Mouse (Mus musculus) heart, postnatal 14 days (tissue): ENCODE data around the gene Zfp593. TPM values are rescaled to one million over a fixed set of nuclear protein-coding genes. Genes with fewer than 3 reads are reported as not detected.
A peak's percentile ranks its signal among the peaks of the same experiment; 100 is the strongest.
"Not testable (repeated sequence)": the region's sequence is repeated elsewhere in the genome, so short reads cannot be mapped to it uniquely, and the experiment has no call there.

ENCODE experiments used
- DNase-seq, 2 experiments: peaks; one replicate each; pipeline ENCODE4 v3.0.0; 2021 to 2022
- intact Hi-C: fragments of 180-260 bp; cut with DNase I; formaldehyde crosslinking; loops from one replicate; pipeline ENCODE4 v1.15.1; 2025
- long read RNA-seq, 2 experiments: library from polyadenylated mRNA; stranded (forward); transcript quantifications; one replicate each; pipeline ENCODE4 v2.0.0; 2021
- total RNA-seq, 2 experiments: library from RNA; stranded (reverse); gene quantifications; 2 replicates each; pipeline ENCODE4 v1.2.3; 2021

Gene Zfp593
- 1 to 10 TPM; 2.4 to 3.3 TPM for total RNA-seq
- long read RNA-seq, experiment 1, transcript Zfp593-201 (3 exons, 1,994 nt): major isoform, 6 of 6 reads
- long read RNA-seq, experiment 1, partial matches to known transcripts: 0 of 6 reads
- long read RNA-seq, experiment 1, other reads (novel, unspliced or antisense): 0 of 6 reads
- long read RNA-seq, experiment 2, transcript Zfp593-201 (3 exons, 1,994 nt): major isoform, 6 of 7 reads
- long read RNA-seq, experiment 2, partial matches to known transcripts: 0 of 7 reads
- long read RNA-seq, experiment 2, other reads (novel, unspliced or antisense): 1 of 7 reads

GRCm38 (mm10) chr4:134245148-134245843 lies at the start of gene Zfp593:
TSS of gene Zfp593 (minus strand) at chr4:134245592.
- peak; percentile 96 to 98 for DNase-seq
- intact Hi-C loops: no loop called here

GRCm38 (mm10) chr4:134293692-134294163 lies 48.3 kb upstream of the Zfp593 start:
- peak; percentile 43 to 49 for DNase-seq
- intact Hi-C loops: loop anchor here (2.0 to 5.0 kb wide), 4 partner anchors 31 to 256 kb away; no protein-coding TSS in a partner anchor

- intact Hi-C loops: loop anchor here (2.0 to 5.0 kb wide), 4 partner anchors 30 to 256 kb away; no protein-coding TSS in a partner anchor
- DNase-seq: peak in 1 of 2 experiments; percentile 50
Measured at GRCm38 (mm10) chr4:134293061-134293691, 47.8 kb upstream of the Zfp593 start.

GRCm38 (mm10) chr4:134292067-134292466 lies 46.7 kb upstream of the Zfp593 start:
- intact Hi-C loops: loop anchor here (2.0 to 5.0 kb wide), 4 partner anchors 29 to 255 kb away; no protein-coding TSS in a partner anchor
- DNase-seq: peak; percentile 82 to 87

- DNase-seq: no peak
- intact Hi-C loops: no loop called here
Measured at GRCm38 (mm10) chr4:134288397-134289256, 43.2 kb upstream of the Zfp593 start.

GRCm38 (mm10) chr4:134287575-134288025 lies 42.2 kb upstream of the Zfp593 start, which contains the start of gene Pdik1l:
TSS of gene Pdik1l (minus strand) at chr4:134287895.
- intact Hi-C loops: loop anchor here (2.0 kb wide), 1 partner anchor 101 kb away; the partner anchor contains the start of gene Cep85
- peak; percentile 73 to 75 for DNase-seq

- intact Hi-C loops: loop anchor here (2.0 kb wide), 1 partner anchor 100 kb away; the partner anchor contains the start of gene Cep85
- DNase-seq: peak; percentile 99
Measured at GRCm38 (mm10) chr4:134287168-134287564, 41.8 kb upstream of the Zfp593 start.

- intact Hi-C loops: loop anchor here (2.0 kb wide), 1 partner anchor 100 kb away; the partner anchor contains the start of gene Cep85
- peak in 1 of 2 experiments; percentile 9 for DNase-seq
Measured at GRCm38 (mm10) chr4:134286226-134287167, 41.1 kb upstream of the Zfp593 start.

GRCm38 (mm10) chr4:134284942-134285341 lies 39.5 kb upstream of the Zfp593 start:
- DNase-seq: no peak
- intact Hi-C loops: no loop called here

- no peak for DNase-seq
- intact Hi-C loops: no loop called here
Measured at GRCm38 (mm10) chr4:134273417-134274345, 28.3 kb upstream of the Zfp593 start.

GRCm38 (mm10) chr4:134272731-134273416 lies 27.5 kb upstream of the Zfp593 start:
- no peak for DNase-seq
- intact Hi-C loops: no loop called here

GRCm38 (mm10) chr4:134271979-134272378 lies 26.6 kb upstream of the Zfp593 start:
- no peak for DNase-seq

GRCm38 (mm10) chr4:134269622-134270021 lies 24.2 kb upstream of the Zfp593 start:
- not testable (repeated sequence) for DNase-seq
- intact Hi-C loops: loop anchor here (2.0 to 5.0 kb wide), 2 partner anchors 21 to 82 kb away; partner anchors contain the start of gene Cep85

More at GRCm38 (mm10) chr4:134271979-134272378, 26.6 kb upstream of the Zfp593 start:
- intact Hi-C loops: no loop called here

GRCm38 (mm10) chr4:134268102-134268655 lies 22.8 kb upstream of the Zfp593 start:
- DNase-seq: no peak
- intact Hi-C loops: loop anchor here (2.0 to 5.0 kb wide), 2 partner anchors 19 to 81 kb away; partner anchors contain the start of gene Cep85

- intact Hi-C loops: loop anchor here (5.0 kb wide), 1 partner anchor 79 kb away; the partner anchor contains the start of gene Cep85
- DNase-seq: no peak
Measured at GRCm38 (mm10) chr4:134265860-134266585, 20.6 kb upstream of the Zfp593 start.
